Mouse (Mus musculus) C2C12 (cell line): ENCODE results near the gene Myo9b. TPM values are rescaled to one million over a fixed set of nuclear protein-coding genes. Genes with fewer than 3 reads are reported as not detected.

Source experiments
- H3K27me3 ChIP-seq: one replicate; pipeline ENCODE4 v1.6.1; 2011; ENCODE audit not compliant: control insufficient read depth, insufficient read depth, insufficient read length
- H3K36me3 ChIP-seq: one replicate; pipeline ENCODE4 v1.6.1; 2011; ENCODE audit not compliant: control insufficient read depth, insufficient read depth
- H3K4me3 ChIP-seq: one replicate; pipeline ENCODE4 v1.5.1; 2011; ENCODE audit warnings: mild to moderate bottlenecking, control low read depth; ENCODE audit not compliant: poor library complexity, insufficient read depth, severe bottlenecking
- H3K79me2 ChIP-seq: one replicate; pipeline ENCODE4 v1.6.1; 2011; ENCODE audit not compliant: control insufficient read depth, insufficient read depth
- H3K79me3 ChIP-seq: one replicate; pipeline ENCODE4 v1.6.1; 2011; ENCODE audit warnings: low read depth, control low read depth
- H3ac ChIP-seq: one replicate; pipeline ENCODE3; 2011; ENCODE audit warnings: low read depth; ENCODE audit not compliant: control insufficient read depth, insufficient read length
- CEBPB ChIP-seq: IDR thresholded peaks from one replicate; pipeline ENCODE4 v1.6.1; 2011; ENCODE audit warnings: low read depth, mild to moderate bottlenecking, control low read depth, moderate library complexity
- CTCF ChIP-seq: IDR thresholded peaks from one replicate; pipeline ENCODE4 v1.5.1; 2011; ENCODE audit not compliant: control insufficient read depth, insufficient read depth, insufficient read length
- FOSL1 ChIP-seq: IDR thresholded peaks from one replicate; pipeline ENCODE4 v1.8.0; 2011; ENCODE audit warnings: mild to moderate bottlenecking, low read length; ENCODE audit not compliant: poor library complexity, insufficient read depth, severe bottlenecking
- MAX ChIP-seq: IDR thresholded peaks from one replicate; pipeline ENCODE4 v1.6.1; 2011; ENCODE audit warnings: mild to moderate bottlenecking, control low read depth
- MYOD1 ChIP-seq: IDR thresholded peaks from one replicate; pipeline ENCODE4 v1.6.1; 2011; ENCODE audit warnings: low read depth; ENCODE audit not compliant: control insufficient read depth, insufficient read length
- MYOG ChIP-seq: IDR thresholded peaks from one replicate; pipeline ENCODE4 v1.6.1; 2011; ENCODE audit not compliant: control insufficient read depth, insufficient read length; ENCODE audit errors: extremely low read depth
- USF1 ChIP-seq: IDR thresholded peaks from one replicate; pipeline ENCODE4 v1.6.1; 2011; ENCODE audit warnings: low read depth, mild to moderate bottlenecking, control low read depth, moderate library complexity
- polyA plus RNA-seq: library from polyadenylated mRNA; unstranded; fragments of >200 nt; fragmentation: generic; extraction: Trizol; gene quantifications from one replicate; pipeline ENCODE4 v1.2.1, GENCODE M21; 2012; ENCODE audit warnings: missing spikeins

Gene Myo9b
- polyA plus RNA-seq, 1 experiment = 53.6 TPM

DNA sequence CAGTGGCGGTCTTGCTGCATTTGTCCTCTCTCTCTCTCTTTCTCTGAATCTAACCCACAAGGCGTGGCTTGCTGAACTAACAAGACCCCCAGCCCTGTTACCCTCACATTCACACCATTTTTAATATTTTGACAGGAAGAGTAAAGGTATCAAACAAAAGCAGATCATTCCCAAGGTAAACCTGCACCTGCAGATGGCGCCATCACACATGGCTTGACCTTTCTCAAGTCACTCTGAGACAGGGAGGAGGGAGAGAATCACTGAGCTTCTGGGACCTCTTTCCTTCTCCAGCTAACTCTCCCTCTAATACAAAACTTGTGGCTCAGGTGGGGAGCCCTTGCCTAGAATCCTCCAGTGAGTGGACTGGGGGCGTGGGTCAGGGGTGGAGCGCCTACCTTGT lies 68.1 kb downstream of the Myo9b start:
- no peak for TF ChIP-seq MYOG
- no peak for TF ChIP-seq CTCF
- TF ChIP-seq USF1 = no peak
- no peak for TF ChIP-seq CEBPB
- TF ChIP-seq MYOD1 = no peak
- no peak for TF ChIP-seq FOSL1
- no peak for TF ChIP-seq MAX
- Histone ChIP-seq H3K79me3 (no peaks in the 10 kb centered on the region), H3K36me3 (peaks cover 42% of the 10 kb centered on the region), H3K27me3 (no peaks in the 10 kb centered on the region), H3ac (no peak overlapping the region), H3K79me2 (no peaks in the 10 kb centered on the region), H3K4me3 (no peak overlapping the region)

- H3K36me3 ChIP-seq = peaks cover 75% of the 10 kb centered on the region
- H3K27me3 ChIP-seq = no peaks in the 10 kb centered on the region
- H3K79me2 ChIP-seq = no peaks in the 10 kb centered on the region
- no peak overlapping the region for H3K4me3 ChIP-seq
- H3ac ChIP-seq = no peak overlapping the region
- no peaks in the 10 kb centered on the region for H3K79me3 ChIP-seq
- TF ChIP-seq FOSL1 = no peak
- TF ChIP-seq MYOD1 = no peak
- TF ChIP-seq CTCF = no peak
- no peak for TF ChIP-seq CEBPB
- no peak for TF ChIP-seq MAX
- TF ChIP-seq USF1 = no peak
- no peak for TF ChIP-seq MYOG
Measured at GRCm38 (mm10) chr8:71346581-71346980, 74.1 kb downstream of the Myo9b start.

DNA sequence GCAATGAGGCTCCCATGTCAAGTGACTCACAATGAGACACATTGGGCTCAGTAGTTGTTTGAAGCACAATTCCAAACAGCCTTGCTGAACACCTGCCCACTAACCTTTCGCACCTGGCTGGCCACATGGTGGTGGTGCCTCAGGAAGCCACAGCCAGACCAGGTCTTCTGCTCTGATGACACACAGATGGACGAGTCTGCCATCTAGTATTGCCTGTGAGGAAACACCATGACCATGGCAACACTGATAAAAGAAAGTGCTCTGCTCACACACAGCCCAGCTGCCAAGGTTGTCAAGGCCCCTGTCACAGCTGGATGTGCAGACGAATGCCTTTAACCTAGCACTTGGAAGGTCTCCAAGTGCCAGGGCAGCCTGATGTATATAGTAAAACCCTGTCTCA lies 78.6 kb downstream of the Myo9b start:
- peak; percentile 9 for TF ChIP-seq CEBPB
- TF ChIP-seq MYOD1 = peak; percentile 93
- TF ChIP-seq MAX = peak; percentile 64
- TF ChIP-seq USF1 = no peak
- no peaks in the 10 kb centered on the region for H3K79me3 ChIP-seq
- H3ac ChIP-seq = no peak overlapping the region
- peaks cover 74% of the 10 kb centered on the region for H3K36me3 ChIP-seq
- H3K4me3 ChIP-seq = no peak overlapping the region
- no peaks in the 10 kb centered on the region for H3K27me3 ChIP-seq
- H3K79me2 ChIP-seq = no peaks in the 10 kb centered on the region

- Histone ChIP-seq H3ac (no peak overlapping the region), H3K36me3 (peaks cover 74% of the 10 kb centered on the region)
- TF ChIP-seq USF1 (no peak), CEBPB (no peak), MAX (no peak), MYOG (no peak), FOSL1 (peak; percentile 75), MYOD1 (no peak), CTCF (no peak)
Measured at GRCm38 (mm10) chr8:71351520-71351919, 79.0 kb downstream of the Myo9b start.

DNA sequence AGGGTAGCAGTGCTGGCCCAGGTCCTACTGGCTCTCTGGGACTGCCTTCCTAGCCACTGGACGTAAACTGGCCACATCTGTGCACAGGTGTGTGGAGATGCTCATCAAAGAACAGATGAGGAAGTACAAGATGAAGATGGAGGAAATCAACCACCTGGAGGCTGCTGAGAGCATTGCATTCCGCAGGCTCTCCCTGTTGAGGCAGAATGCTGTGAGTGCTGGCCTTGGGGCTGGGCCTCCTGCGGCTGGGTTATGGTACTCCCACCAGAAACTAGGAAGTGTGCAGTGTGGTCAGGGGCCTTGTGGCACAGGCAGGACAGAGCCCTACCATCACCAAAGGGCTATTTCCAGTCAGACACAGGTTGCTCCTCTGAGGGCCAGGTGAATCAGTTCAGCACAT lies 85.5 kb downstream of the Myo9b start:
- TF ChIP-seq CEBPB (no peak), MYOG (no peak), MAX (no peak), FOSL1 (no peak), USF1 (no peak), CTCF (no peak)
- H3K36me3 ChIP-seq = peaks cover 46% of the 10 kb centered on the region

More at GRCm38 (mm10) chr8:71351520-71351919, 79.0 kb downstream of the Myo9b start:
- H3K79me2 ChIP-seq = no peaks in the 10 kb centered on the region
- H3K4me3 ChIP-seq = no peak overlapping the region
- H3K79me3 ChIP-seq = no peaks in the 10 kb centered on the region
- no peaks in the 10 kb centered on the region for H3K27me3 ChIP-seq

DNA sequence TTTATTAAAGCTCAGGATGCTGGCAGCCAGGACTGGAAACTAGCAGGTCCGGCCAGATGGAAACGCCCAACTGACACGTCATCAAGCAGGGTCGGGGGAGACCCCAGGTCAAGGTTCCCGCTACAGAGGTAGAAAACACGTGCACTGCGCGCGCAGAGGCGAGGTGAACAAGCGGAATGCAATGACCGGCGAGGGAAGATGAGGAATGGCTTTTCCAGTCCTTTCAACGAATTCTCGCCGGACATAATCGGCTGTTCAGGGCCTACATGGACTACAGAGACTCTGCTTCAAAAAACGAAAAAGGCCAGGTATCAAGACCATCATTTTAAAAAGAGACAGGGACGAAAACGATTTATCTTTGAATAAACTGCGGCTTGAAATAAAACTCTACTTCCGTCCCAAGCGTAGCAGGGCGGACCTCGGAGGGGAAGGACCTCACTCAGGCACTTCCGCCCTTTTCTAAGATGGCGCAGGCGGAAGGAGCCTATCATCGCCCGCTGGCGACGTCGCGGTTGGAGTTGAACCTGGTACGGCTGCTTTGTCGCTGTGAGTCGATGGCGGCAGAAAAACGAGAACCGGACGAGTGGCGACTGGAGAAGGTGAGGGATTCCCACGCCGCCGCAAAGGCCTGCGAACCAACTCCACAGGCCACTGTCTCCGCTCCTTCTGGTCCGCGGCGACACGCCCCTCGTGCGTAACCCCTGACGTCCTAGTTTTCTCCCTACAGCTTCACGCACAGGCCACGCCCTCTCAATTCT lies 94.4 kb downstream of the Myo9b start, which contains the start of gene Use1:
Gene Use1, plus strand, starts transcription at position 78 of the 758 bp plus-strand sequence.
- H3K36me3 ChIP-seq = peaks cover 17% of the 10 kb centered on the region
- H3K79me2 ChIP-seq = peaks cover 16% of the 10 kb centered on the region
- TF ChIP-seq MYOD1 (no peak), MAX (peak; percentile 78), MYOG (no peak)
- H3K4me3 ChIP-seq = peak within 1 kb of the TSS; percentile 41
- H3K79me3 ChIP-seq = no peaks in the 10 kb centered on the region
- peak within 1 kb of the TSS; percentile 90 for H3ac ChIP-seq
- no peaks in the 10 kb centered on the region for H3K27me3 ChIP-seq

More for the DNA sequence above, 85.5 kb downstream of the Myo9b start:
- no peak overlapping the region for H3K4me3 ChIP-seq
- H3K79me3 ChIP-seq = no peaks in the 10 kb centered on the region
- H3ac ChIP-seq = no peak overlapping the region
- H3K79me2 ChIP-seq = no peaks in the 10 kb centered on the region
- H3K27me3 ChIP-seq = no peaks in the 10 kb centered on the region
